Mouse (Mus musculus): ENCODE data around the gene Eefsec. TPM values are rescaled to one million over a fixed set of nuclear protein-coding genes. Genes with fewer than 3 reads are reported as not detected.

Eefsec gene
- polyA plus RNA-seq, 1 experiment from 2014 or later: 37.4 TPM

DNA sequence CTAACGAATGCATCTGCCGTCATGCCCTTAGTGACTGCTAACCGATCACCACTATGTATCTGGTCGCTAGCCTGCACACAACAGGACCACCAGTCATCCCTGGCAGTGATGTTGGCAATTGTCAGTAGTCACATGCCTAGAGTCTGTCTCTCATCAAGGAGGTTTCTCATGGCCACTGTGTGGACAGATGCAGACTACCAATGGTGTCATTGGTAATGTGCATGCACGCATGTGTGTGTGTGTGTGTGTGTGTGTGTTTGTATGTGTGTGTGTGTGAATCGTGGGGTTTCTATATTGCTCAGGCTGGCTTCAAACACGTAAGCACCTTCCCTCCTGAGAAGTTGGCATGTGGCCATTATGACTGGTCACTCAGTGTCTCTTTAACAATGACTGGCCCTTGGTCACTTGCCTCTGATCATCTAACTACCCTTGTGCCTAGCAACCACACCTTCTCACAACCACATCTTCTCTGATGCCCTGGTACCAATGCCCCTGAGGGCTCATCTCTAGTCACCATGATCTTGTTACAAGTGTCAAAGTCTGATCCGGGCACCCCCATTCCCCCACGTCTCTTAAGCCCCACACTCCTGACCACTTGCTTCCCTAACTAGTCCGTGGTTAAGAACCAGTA lies 238.8 kb downstream of the Eefsec start:
- no peak overlapping the region for H3K4me3 ChIP-seq (replicated peaks)
- no peak for ATAC-seq (ENCODE audit: insufficient number of reproducible peaks, low FRiP score, low TSS enrichment, low read depth)
- no peak overlapping the region for H3K9ac ChIP-seq
- 79% methylated on average over 10 of the region's 10 CpGs for WGBS
- H3K27ac ChIP-seq (replicated peaks): no peak overlapping the region
- no peaks in the 10 kb centered on the region for H3K36me3 ChIP-seq
- H3K27me3 ChIP-seq: peaks cover 45% of the 10 kb centered on the region
- no peak overlapping the region for H3K4me2 ChIP-seq (replicated peaks)
- peaks cover 15% of the 10 kb centered on the region; the same call in 1 of the 2 replicates for H3K4me1 ChIP-seq
- H3K9me3 ChIP-seq (replicated peaks): no peaks in the 10 kb centered on the region

Other genes starting within 250 kb of the Eefsec start
- gene Dnajb8, start 224.3 kb downstream of the Eefsec start, polyA plus RNA-seq (2015; fragmentation: Nextera tagmentation; extraction: Ambion mirVana): not detected in 2 replicates
- 131 and 134 TPM in 2 replicates for gene Ruvbl1, start 18.9 kb upstream of the Eefsec start, polyA plus RNA-seq (2015; fragmentation: Nextera tagmentation; extraction: Ambion mirVana)
- 278 and 279 TPM in 2 replicates for gene Sec61a1, start 72.4 kb upstream of the Eefsec start, polyA plus RNA-seq (2015; fragmentation: Nextera tagmentation; extraction: Ambion mirVana)
- gene Kbtbd12, start 191.4 kb upstream of the Eefsec start, polyA plus RNA-seq (2015; fragmentation: Nextera tagmentation; extraction: Ambion mirVana): 0.55 and 1.5 TPM in 2 replicates